Mouse (Mus musculus) lung, postnatal 0 days (tissue): ENCODE measurements at regions not wholly inside any gene's neighbourhood (a gene's known extent, or its start where the extent isn't known, plus 50 kb on each side); places are given as distances from the start of the nearest gene placed in this dataset.

Experiments used
- CTCF ChIP-seq: IDR thresholded peaks from 2 replicates; pipeline ENCODE4 v1.5.1; 2016; ENCODE audit warnings: antibody characterized with exemption, mild to moderate bottlenecking
- EP300 ChIP-seq: IDR thresholded peaks from 2 replicates; pipeline ENCODE4 v1.6.1; 2016; ENCODE audit warnings: antibody characterized with exemption, mild to moderate bottlenecking, control low read depth

GRCm38 (mm10) chr5:26185417-26185816, 64.2 kb upstream of the Gm10220 start:
- TF ChIP-seq EP300 (no peak), CTCF (no peak)
